Mouse (Mus musculus) stomach, postnatal 0 days (tissue): Measurements from ENCODE around the gene Ugp2. TPM values are rescaled to one million over a fixed set of nuclear protein-coding genes. Genes with fewer than 3 reads are reported as not detected.

ENCODE experiments used
- ATAC-seq: fragments of 200-750 bp; cut with Nextera tagmentation; 2 replicates; pipeline ENCODE4 v1.8.0; 2017; ENCODE audit not compliant: low FRiP score, low TSS enrichment
- DNase-seq: peaks from one replicate; pipeline ENCODE4 v3.0.0-alpha.2; 2016; ENCODE audit warnings: low spot score
- H3K27ac ChIP-seq: fragments of 300-500 bp; sonication (generic); replicated peaks from 2 replicates; pipeline ENCODE4 v1.5.1; 2014; ENCODE audit warnings: mild to moderate bottlenecking, control low read depth
- H3K27me3 ChIP-seq: fragments of 300-500 bp; sonication (generic); 2 replicates; pipeline ENCODE4 v1.6.1; 2014; ENCODE audit warnings: low read length; ENCODE audit not compliant: control insufficient read depth, insufficient read depth
- H3K36me3 ChIP-seq: fragments of 300-500 bp; sonication (generic); 2 replicates; pipeline ENCODE4 v1.6.1; 2014; ENCODE audit warnings: low read length, mixed read lengths; ENCODE audit not compliant: control insufficient read depth, insufficient read depth
- H3K4me1 ChIP-seq: fragments of 300-500 bp; sonication (generic); replicated peaks from 2 replicates; pipeline ENCODE4 v1.6.1; 2014; ENCODE audit warnings: antibody characterized with exemption; ENCODE audit not compliant: control insufficient read depth, insufficient read depth
- H3K4me2 ChIP-seq: fragments of 300-500 bp; sonication (generic); replicated peaks from 2 replicates; pipeline ENCODE4 v1.6.1; 2014; ENCODE audit warnings: low read depth, mild to moderate bottlenecking, control low read depth, moderate library complexity
- H3K4me3 ChIP-seq: fragments of 300-500 bp; sonication (generic); 2 replicates; pipeline ENCODE4 v1.5.1; 2014; ENCODE audit warnings: low read depth, low read length, control low read depth
- H3K9ac ChIP-seq: fragments of 300-500 bp; sonication (generic); 2 replicates; pipeline ENCODE4 v1.6.1; 2014; ENCODE audit warnings: mild to moderate bottlenecking, low read length, control low read depth, mixed read lengths
- H3K9me3 ChIP-seq: fragments of 300-500 bp; sonication (generic); 2 replicates; pipeline ENCODE4 v1.6.1; 2016; ENCODE audit warnings: low read length; ENCODE audit not compliant: control insufficient read depth
- CTCF ChIP-seq: IDR thresholded peaks from 2 replicates; pipeline ENCODE4 v1.5.1; 2016; ENCODE audit warnings: antibody characterized with exemption, low read depth, mild to moderate bottlenecking, moderate library complexity
- EP300 ChIP-seq: optimal IDR thresholded peaks from 2 replicates; pipeline ENCODE3; 2016; ENCODE audit warnings: antibody characterized with exemption
- WGBS: fragments of 180-500 bp; shearing (Covaris S2); extraction: QIAGEN DNeasy Blood & Tissue Kit; methylation state at CpG from one replicate; pipeline ENCODE4 v1.1.7; 2014; 5-methylcytosine and 5-hydroxymethylcytosine counted together
- microRNA counts: library from miRNA; unstranded; fragments of <30 nt; microRNA quantifications from one replicate; lab custom pipeline; 2015
- microRNA-seq: library from miRNA; unstranded; fragments of <30 nt; microRNA quantifications from one replicate; pipeline ENCODE4, GENCODE M21; 2016
- polyA plus RNA-seq: library from polyadenylated mRNA; unstranded; fragments of >200 nt; fragmentation: Nextera tagmentation; extraction: Ambion mirVana; gene quantifications from 2 replicates; pipeline ENCODE4 v1.2.1, GENCODE M21; 2015

Ugp2 gene
- polyA plus RNA-seq, 1 experiment from 2014 or later: 124 TPM

DNA sequence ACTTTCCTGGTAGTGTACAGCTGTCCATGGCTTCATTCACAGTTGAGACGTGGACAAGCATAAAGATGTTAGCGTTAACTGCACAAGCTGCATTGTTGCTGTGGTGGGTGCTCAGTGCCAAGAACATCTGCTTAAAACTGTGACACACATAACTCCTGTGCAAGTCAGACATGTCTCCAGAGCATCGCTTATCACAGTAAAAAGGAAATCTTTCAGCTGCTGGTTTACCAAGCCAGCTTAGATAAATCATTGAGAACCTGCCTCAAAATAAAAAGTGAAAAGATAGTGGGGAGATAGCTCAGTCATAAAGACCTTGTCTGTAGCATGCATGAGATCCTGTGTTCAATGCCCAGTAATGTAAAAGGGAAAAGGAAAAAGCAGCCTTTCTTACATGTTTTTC lies 84.6 kb downstream of the Ugp2 start:
- WGBS: 70% methylated on average over 3 of the region's 3 CpGs
- no peak for DNase-seq

GRCm38 (mm10) chr11:21276151-21276550 lies 94.8 kb downstream of the Ugp2 start:
- TF ChIP-seq EP300: no peak
- no peak for TF ChIP-seq CTCF
- ATAC-seq: no peak
- Histone ChIP-seq H3K36me3 (no peaks in the 10 kb centered on the region), H3K4me2 (no peak overlapping the region), H3K9me3 (no peaks in the 10 kb centered on the region), H3K4me3 (no peak overlapping the region), H3K9ac (no peak overlapping the region), H3K27ac (no peak overlapping the region), H3K27me3 (no peaks in the 10 kb centered on the region), H3K4me1 (no peaks in the 10 kb centered on the region)
- 79% methylated on average over 2 of the region's 2 CpGs for WGBS
- no peak for DNase-seq

More for the DNA sequence above, 84.6 kb downstream of the Ugp2 start:
- no peak overlapping the region for H3K4me3 ChIP-seq
- H3K9ac ChIP-seq: no peak overlapping the region
- ATAC-seq: no peak
- H3K27ac ChIP-seq: no peak overlapping the region
- no peak for TF ChIP-seq EP300
- TF ChIP-seq CTCF: no peak
- H3K4me1 ChIP-seq: no peaks in the 10 kb centered on the region
- H3K27me3 ChIP-seq: no peaks in the 10 kb centered on the region
- H3K36me3 ChIP-seq: no peaks in the 10 kb centered on the region
- no peaks in the 10 kb centered on the region for H3K9me3 ChIP-seq
- H3K4me2 ChIP-seq: no peak overlapping the region

MicroRNA genes within 50 kb of the gene (microRNA counts, 519-probe panel; counts per million panel counts)
- microRNA mmu-miR-1933-3p (lab: Ali Mortazavi, UCI): not detected
- microRNA mmu-miR-1933-5p (lab: Ali Mortazavi, UCI): not detected

Small RNAs within 50 kb of the gene (microRNA-seq; reads per million reads assigned to microRNA genes)
- gene Mir1933: not detected

Other genes with a start within 250 kb of the Ugp2 start
- 6.7 and 8.2 TPM in 2 replicates for gene Vps54, start 131.9 kb downstream of the Ugp2 start, polyA plus RNA-seq
- 3.3 and 4.4 TPM in 2 replicates for gene Wdpcp, start 201.0 kb upstream of the Ugp2 start, polyA plus RNA-seq
- 408 and 413 TPM in 2 replicates for gene Mdh1, start 201.2 kb upstream of the Ugp2 start, polyA plus RNA-seq